Mouse (Mus musculus) MEL (cell line): ENCODE data around the gene Krtcap3.
A peak's percentile ranks its signal among the peaks of the same experiment; 100 is the strongest.

Experiments used
- CTCF ChIP-seq, 3 experiments: IDR thresholded peaks in 2 of 3; conservative IDR thresholded peaks in 1 of 3; 2 replicates each; pipeline ENCODE4 v1.5.1; 2011 to 2012; ENCODE audit warnings: low read length in 3 of 3, low read depth in 2 of 3, mild to moderate bottlenecking in 2 of 3, improper control_type of control experiment in 1 of 3, inconsistent platforms in 1 of 3, mixed read lengths in 1 of 3, moderate library complexity in 1 of 3; ENCODE audit not compliant: control insufficient read depth in 1 of 3, insufficient read depth in 1 of 3, poor library complexity in 1 of 3, severe bottlenecking in 1 of 3
- POLR2A ChIP-seq, 2 experiments: IDR thresholded peaks; 2 replicates each; pipeline ENCODE4 v1.6.1; 2011 to 2012; ENCODE audit warnings: low read length in 2 of 2, mild to moderate bottlenecking in 2 of 2, control low read depth in 1 of 2, improper control_type of control experiment in 1 of 2, low read depth in 1 of 2, moderate library complexity in 1 of 2; ENCODE audit not compliant: control insufficient read depth in 1 of 2, insufficient read depth in 1 of 2, poor library complexity in 1 of 2

- peak in 1 of 3 experiments; percentile 15; a peak in 1 of 6 replicates for TF ChIP-seq CTCF (IDR thresholded peaks at IDR 0.05 in 2 of 3, conservative IDR thresholded peaks at IDR 0.05 in 1 of 3; ENCODE audit: control insufficient read depth in 1 of 3, insufficient read depth in 1 of 3, low read depth in 2 of 3, low read length in 3 of 3, poor library complexity in 1 of 3, severe bottlenecking in 1 of 3)
- TF ChIP-seq POLR2A (IDR thresholded peaks at IDR 0.05; ENCODE audit: control insufficient read depth in 1 of 2, insufficient read depth in 1 of 2, low read depth in 1 of 2, low read length in 2 of 2, poor library complexity in 1 of 2): peak; percentile 82 to 99
Observed at GRCm38 (mm10) chr5:31220448-31221303, 30.8 kb upstream of the Krtcap3 start, which contains the start of gene Ppm1g.
